Mouse (Mus musculus) kidney, adult 18-20 months (tissue): ENCODE measurements around the gene Noc4l.

Experiments
- DNase-seq: peaks from one replicate; pipeline ENCODE4 v3.0.0; 2021

The Noc4l gene

DNA sequence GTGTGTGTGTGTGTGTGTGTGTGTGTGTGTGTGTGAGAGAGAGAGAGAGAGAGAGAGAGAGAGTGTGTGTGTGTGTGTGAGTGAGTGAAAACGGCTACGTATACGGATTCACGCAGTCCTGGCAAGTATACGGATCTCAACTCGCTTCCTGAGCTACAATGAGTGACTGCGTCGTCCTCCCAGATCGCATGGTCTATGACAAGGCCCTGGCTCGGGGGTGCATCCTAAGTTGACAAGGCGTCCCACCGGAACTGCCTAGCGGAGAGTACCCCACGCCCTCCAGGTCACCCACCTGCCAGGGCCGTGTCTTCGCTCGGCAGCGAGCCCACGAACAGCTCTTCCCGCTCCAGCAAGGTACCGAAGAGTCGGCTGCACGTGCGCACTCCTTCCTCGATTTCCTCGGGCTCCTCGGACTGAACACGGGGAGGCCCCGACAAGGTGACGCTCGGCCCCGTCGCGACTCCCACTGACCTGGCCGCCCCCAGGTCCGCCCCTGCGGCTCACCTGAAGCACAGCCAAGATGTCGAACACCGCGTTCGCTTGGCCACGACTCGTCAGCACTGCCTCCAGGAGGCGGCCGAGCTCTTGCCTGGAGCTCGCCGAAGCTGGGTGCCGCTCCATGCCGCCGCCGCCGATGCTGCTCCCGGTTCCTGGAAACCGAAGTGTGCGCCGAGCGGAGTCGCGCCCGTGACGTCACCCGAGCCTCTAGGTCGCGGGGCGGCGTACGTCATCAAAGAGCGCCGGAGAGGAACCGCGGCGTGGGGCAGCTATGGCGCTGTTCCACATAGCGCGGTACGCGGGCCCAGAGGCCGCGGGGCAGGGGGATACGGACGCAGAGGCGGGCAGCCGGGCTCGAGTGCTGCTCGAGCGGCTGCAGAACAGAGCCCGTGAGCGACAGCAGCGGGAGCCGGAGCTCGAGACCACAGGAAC is at the start of gene Noc4l, which contains the start of gene Ddx51:
TSS of gene Noc4l (minus strand) at position 699 of the 930 bp plus-strand sequence.
TSS of gene Ddx51 (plus strand) at position 733 of the 930 bp plus-strand sequence.
- peak; percentile 96 for DNase-seq

DNA sequence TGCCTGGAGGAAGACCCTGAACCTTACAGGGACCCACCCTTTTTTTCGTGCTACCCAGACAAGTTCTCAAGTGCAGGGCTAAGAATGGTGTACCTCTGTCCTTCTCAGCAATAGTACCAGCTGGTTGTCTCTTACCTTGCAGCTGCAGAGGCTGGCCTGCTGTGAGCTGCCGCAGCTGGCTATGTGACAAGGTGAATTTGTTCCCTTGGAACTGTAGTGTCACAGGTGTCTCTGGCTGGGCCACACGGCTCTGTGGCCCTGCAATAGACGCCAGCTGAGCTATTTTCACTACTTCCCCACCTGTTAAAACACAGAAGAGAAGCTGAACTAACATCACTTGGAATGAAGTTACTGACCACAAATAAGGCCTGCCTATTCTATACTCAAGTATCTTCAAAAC is 45.4 kb upstream of the Noc4l start:
- no peak for DNase-seq

DNA sequence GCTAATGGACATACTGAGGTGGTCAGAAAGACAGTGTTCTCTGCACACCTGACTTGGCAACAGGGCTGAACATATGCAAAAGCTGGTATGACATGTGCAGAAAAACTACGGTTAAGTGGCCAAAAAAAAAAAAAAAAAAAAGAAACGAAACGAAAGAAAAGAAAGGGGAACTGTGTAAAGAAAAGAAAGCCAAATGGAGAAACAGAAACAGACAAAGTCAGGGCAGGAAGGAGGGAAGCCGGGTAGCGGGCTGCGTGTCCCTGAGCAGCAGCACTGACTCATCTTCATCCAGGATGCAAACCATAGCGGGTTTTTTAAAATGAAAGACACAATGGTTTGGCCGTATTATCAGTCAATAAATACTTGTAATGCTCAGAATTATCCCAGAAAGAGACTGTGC is 28.8 kb upstream of the Noc4l start:
- no peak for DNase-seq

DNA sequence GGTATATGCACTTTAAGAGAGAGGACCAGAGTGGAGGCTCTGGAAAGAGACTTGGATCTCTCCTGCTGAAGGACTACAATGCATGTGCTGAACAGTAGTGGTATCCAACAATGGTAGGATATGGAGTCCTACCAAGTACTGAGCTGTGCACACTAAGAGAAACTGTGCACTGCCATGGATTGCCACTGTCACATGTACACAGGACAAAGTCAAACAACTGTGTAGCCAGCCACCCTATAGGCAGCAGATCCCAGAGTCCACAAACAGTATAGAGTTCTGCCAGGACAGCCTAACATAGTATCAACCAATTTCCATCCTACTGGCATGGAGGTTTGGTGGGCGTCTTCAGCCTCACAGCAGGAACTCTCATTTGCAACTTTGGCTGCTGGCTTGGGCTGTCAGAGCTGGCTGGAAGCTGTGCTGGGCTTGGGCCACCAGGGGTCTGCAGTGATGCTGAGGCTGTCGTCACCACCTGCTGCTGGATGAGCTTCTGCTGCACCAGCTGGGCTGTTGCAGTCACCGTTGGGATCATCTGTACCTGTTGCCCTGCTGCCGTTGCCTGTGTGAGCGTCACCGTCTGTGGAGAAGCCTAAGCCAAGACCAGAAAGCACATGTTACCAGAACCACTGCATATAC is 12.4 kb upstream of the Noc4l start:
- no peak for DNase-seq

DNA sequence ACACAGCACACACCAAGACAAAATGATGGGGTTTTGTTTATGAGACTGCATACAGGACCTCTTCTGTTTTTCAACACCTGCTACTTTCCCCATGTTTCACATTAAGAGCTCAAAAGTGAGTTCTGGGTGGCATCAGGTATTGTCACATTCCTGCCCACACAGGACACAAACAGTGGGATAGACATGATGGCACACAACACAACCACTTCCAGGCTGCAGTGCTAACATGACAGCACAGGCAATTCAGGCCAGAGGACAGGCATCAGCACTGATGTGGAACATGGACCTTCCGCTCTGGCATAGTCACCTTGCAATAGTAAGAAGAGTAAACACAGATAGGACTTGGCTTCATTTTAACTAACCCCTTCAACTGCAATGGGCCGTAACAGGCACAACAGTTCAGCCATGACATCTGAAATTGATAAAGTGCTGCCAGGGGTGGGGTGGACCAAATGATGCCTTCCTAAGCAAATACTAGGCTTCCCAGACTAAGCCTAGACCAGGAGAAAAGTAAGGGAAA is 11.6 kb upstream of the Noc4l start:
- DNase-seq: no peak

DNA sequence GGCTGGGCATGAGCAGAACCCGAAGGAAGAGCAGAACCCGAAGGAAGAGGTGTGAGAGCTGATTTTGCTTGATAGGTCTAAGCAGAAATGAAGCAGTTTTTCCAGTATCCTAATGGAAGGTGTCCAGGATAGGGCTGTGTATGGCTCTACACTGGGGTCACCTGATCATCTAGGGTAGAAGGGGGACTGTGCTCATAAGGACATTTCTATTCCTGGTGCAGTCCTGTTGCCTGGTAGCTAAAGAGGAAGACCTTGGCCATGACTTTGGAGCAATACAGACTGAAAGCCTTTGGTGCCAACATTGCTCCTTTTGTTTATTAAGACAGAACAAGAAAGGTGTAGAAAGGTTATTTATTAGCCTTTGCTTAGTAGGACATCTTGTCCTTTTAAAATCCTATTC is 10.8 kb upstream of the Noc4l start:
- no peak for DNase-seq

DNA sequence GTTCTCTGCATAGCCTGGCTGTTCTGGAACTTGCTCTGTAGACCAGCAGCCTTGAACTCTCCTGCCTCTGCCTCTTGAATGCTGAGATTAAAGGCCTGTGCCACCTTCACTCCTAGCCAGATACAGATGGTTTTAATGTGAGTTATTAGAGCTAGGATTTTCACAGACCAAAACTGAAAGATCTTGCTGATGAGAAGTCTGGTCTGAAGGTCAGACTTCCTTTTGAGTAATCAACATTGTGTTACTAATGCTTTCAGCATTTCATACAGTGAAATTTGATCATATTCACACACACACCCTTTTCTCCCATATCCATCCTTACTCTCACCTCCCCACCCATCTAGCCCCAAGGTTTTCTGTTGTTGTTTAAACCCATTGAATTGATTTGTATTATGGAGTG is 6.5 kb upstream of the Noc4l start:
- DNase-seq: no peak

DNA sequence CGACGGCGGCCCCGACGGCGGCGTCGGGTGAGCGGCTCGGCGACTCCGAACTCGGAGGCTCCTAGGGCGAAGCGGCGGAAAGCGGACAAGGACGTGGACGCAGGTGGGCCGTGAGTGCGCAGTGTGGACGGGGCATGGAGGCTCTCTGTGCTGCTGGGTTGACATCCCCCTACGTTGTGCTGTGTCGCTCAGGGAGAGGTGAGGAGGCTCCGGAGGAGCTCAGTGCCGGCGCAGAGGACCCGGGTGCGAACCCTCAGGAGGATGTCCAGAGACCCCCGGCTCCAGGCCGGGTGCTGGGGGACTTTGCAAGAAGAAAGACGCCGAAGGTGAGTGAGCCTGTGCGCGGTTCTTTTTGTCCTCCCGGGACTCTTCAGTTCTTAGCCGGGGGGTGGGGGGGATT is 469 bp upstream of the Noc4l start:
- DNase-seq: no peak

DNA sequence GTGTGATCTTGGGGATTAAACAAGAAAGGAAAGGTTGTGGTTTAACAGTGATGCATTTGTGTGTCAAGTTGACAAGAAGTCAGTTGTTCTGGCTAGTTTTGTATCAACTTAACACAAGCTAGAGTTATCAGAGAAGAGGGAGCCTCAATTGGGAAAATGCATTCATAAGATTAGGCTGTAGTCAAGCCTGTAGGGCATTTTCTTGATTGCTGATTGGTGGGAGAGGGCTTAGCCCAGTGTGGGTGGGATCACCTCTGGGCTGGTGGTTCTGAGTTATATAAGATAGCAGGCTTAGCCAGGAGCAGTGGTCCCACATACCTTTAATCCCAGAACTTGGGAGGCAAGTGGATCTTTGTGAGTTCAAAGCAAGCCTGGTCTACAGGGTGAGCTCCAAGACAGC is 6.8 kb downstream of the Noc4l start:
- no peak for DNase-seq

DNA sequence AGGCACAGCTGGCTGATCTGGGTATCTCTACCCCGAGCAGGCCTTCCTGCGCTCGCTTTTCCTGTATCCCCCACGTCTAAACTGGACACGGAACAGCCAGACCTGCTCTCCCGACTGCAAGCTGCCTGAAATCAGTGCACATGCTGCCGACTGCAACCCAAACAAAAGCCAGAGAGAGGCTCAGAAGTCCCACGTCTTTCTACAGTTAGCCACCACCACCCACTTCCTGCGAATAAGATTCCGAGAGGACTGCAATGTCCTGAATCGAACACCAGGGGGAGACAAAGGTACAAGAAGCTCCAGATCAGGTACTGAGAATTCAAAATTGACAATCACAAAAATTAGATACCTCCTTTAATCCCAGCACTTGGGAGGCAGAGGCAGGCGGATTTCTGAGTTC is 13.8 kb downstream of the Noc4l start:
- DNase-seq: peak; percentile 76

DNA sequence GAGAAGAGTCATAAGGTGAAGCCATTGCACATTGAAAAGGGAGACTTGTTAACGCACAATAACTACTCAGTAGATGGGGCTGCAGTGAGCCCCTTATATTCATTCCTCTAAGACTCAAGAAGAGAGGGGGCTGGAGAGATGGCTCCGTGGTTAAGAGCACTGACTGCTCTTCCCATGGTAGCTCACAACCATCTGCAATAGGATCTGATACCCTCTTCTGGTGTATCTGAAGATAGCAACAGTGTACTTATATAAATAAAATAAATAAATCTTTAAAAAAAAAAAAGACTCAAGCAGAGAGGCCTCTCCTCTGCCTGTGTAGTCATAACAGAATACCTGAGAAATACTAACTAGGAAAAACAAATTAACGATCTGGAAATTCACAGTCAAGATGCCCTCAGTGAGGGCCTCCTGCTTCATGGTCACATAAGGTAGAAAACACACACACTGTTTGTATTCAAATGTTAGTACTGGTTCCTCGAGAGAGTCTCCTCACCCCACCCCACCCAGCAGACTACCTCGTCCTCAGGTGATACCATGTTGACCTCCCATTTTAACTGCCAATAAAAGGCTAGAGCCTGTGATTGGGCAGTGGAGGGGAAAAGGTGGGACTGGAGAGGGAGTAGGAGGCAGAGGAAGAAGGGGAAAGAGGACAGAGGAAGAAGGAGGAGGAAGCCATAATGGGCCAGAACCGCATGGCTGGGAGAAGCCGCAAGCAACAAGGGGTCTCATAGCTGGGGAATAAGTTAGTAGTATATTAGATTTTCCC is 14.7 kb downstream of the Noc4l start:
- DNase-seq: no peak

DNA sequence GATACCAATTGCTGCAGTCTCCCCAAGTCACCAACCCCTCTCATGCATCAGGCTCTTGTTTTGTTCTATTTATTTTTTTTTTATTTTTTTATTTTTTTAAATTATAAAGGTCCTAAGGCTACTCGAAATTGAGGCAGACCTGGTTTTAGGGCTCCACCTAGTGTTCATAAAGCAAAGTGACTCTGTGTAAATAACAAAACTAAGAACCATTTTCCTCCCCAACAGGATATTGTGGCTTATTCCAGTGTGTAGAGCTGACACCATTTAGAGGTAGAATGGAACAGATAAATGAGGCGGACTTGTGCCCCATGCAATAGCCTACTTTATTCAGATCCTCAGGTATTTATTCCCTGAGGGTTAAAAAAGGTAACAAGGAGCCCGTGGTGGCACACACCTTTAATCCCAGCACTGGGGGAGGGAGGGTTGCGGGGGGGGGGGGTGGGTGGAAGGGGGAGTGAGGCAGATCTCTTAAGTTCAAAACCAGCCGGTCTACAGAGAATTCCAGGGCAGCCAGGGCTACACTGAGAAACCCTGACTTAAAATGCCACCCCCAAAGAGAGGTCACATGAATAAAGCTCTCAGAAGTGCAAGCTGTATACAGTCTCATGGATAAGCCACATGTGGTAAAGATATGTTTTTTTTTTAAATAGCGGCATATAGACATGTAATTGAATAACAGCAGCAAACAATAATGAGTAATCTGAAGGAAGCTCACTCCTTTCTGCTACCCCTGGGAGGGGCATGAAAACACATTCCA is 17.1 kb downstream of the Noc4l start:
- DNase-seq: no peak

DNA sequence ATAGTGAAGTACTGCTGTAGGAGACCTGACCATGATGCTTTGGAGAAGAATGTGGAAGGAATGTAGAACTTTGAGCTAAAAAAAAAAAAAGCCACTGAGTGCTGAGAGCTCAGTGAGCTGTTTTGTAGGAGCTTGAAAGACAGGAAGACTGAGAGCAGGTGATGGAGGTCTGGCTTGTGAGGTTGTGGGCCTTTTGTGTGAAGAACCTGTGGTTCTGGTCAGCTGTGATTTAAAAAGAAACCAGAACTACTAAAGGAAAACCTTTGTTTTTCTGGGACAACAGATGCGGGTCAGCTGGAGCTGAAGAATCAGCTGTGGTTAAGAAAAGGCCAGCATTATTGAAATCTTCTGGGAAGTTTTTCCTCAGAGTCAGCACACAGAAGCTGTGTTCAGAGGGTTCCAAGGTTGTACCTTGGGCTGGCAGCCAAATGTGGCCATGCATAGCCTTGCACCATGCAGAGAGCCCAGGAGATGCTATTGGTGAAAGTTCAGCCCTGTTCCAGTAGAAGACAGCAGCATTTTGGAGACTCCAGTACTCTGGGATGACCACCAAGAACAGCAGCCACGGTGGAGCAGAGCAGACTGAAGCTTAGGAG is 23.6 kb downstream of the Noc4l start:
- peak; percentile 75 for DNase-seq

DNA sequence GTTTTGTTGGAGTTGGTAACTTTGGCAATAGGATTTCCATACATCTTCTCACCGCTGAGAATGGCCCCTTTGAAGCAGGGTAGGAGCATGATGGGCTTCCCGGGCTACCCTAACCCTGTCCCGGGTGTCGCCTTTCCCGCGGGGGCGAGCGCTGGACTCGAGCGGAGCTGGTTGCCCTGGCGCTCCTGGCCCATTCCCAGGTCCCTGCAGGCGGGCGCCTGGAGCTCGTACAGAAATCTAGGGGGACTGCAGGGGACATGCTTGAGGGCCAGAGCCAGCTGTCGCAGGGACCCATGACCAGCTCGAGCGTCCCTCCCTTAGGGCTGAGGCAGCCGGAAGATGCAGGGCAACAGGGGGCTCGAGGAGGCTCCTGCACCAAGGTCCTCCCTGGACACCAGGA is 25.1 kb downstream of the Noc4l start:
- no peak for DNase-seq

DNA sequence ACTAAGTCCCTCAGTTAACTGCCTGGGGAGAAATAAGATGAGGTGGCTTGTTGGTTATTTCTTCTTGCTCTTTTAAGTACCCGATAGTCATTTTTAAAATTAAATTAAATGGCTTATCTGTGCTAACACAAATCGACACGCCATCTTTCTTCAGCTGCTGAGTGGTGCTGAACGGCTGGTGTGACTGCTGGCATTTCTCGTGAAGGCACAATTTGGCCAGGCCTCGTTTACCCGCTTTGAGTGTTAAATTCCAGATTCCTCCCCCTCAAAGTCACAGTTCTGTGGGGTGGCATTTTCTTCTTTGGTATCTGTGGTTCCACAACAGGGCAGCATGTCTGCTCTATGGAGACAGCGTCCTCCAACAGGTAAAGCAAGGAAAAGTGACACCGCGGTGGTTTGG is 25.9 kb downstream of the Noc4l start:
- no peak for DNase-seq

DNA sequence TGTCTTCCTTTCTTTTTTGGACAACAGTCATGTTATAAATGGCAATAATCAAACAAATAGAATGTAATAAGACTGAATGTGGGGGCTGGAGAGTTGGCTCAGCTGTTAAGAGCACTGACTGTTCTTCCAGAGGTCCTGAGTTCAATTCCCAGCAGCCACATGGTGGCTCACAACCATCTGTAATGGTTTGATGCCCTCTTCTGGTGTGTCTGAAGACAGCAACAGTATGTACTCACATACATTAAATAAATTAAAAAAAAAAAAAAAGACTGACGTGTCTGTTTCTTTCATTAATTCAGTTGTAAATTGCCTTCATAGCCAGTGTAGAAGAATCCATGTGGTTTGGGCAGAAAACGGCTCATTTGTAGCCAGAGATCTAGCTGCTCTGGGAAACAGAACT is 28.9 kb downstream of the Noc4l start:
- no peak for DNase-seq

DNA sequence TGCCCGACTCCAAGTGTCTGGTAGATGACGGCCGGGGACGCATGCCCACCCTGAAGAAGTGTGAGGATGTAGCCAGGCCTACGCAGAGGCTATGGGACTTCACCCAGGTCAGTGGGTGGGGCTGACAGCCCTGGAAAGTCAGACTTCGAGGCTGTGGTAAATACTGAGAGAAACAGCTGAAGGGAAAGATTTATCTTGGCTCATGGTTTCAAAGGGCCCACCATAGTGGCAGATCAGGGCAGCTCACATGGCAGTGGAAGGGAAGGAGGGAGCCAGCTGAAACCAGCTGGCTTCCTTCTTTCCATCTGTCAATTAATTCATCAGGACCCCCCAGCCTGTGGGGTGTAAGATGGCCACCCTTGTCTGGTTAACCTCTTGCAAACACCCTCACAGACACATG is 34.0 kb downstream of the Noc4l start:
- no peak for DNase-seq

DNA sequence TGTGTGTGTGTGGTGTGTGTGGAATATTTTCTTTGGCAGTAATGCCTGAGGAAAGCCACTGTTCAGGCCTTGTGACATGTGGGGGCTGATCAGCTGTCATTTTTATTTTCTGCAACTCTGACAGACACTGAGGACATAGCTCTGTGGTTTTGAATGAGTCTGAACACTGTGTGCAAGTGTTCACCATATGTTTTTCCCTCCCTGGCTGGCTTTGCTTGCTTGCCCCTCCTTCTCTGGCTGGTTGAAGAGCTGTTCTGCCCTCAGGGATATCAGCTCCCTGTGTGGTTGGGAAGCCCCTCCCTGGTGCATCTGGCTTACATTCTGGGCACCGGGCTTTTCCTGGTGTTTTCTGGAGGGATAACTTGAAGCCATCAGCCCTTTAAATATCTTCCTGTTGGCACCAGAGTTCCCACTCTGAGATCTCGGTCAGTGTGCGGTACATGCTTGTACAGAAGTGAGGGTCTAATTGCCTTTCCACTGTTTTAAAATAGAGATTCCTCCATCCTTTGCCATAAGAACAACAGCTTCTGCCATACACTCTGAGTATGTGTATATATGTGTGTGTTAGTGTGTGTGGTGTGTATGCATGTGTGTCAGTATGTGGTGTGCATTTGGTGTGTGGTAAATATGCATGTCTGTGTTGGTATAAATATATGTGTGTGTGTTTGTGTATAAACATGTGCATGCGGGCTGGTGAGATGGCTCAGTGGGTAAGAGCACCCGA is 41.6 kb downstream of the Noc4l start:
- no peak for DNase-seq

DNA sequence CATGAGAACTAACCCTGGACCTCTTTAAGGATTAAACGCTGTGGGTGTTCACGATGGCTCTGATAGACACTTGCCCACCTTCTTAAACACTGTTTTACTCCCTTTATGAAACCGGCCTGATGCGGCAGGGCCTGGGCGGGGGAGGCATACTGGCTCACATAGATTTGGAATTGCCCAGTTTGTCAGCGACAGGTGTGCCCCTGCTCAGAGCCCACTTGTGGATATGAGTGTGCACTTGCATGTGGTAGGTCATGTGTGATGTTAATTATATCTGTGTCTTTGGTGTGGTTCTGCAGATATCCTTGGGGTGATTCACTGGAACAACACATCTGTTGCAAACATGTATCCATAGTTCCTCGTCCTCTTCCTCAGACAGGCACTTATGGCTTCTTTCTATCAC is 42.7 kb downstream of the Noc4l start:
- no peak for DNase-seq

DNA sequence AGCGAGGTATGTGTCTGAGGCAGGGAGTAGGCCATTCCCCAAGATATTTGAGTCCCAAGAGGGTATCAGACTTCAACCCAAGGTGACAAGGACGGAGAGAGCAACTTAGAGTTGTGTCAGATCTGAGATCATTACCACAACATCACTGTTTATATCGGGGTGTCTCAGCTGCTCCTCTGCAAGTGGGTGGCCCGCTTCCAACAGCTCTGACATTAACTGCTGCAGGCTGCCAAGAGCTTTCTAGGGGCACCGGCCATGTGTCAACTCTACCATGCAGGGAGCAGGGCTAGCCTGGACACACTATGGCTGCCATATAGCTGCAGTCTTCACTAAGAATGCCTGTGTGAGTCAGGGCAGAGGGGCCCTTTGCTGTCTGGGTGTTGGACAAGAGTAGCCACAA is 43.3 kb downstream of the Noc4l start:
- DNase-seq: no peak

DNA sequence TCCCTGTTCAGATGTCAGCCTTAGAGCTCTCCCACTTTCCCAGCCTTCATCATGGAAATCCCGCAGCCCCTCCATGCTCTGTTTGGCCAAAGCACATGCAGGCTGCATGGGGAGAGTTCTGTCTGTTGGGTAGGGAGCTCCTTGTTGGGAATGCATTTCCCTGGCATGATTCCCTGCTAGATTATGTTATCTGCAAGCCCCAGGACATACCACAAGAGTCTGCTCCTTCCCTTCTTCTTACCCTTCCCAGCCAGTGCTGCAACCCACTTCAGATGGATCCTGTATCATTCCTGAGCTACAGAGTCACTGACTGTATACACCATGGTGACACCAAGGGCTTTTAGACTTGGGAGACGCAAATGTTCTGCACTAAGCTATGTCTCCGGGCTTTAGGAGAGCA is 43.8 kb downstream of the Noc4l start:
- no peak for DNase-seq

DNA sequence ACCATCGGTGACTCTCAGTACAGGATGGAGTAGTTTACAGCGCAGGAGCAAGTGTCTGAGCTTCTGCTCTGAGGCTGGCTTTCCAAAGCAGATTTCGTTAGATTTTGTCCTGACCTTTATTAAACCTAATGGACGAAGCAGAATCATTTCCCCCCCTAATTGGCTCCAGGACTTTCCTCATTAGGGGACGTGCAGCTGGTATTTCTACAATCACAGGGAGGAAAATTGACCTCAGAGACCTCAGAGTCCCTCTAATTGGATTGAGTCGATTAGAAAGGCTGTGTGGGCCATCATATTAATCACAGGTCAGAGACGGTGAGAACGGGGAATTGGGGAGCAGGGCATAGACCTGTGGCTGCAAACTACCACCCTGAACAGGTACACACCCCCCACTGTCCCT is 44.3 kb downstream of the Noc4l start:
- no peak for DNase-seq
